Mouse (Mus musculus): ENCODE data around the gene Pdzd7.

The Pdzd7 gene

GRCm38 (mm10) chr19:45007425-45008191 is 37.9 kb downstream of the Pdzd7 start:
- no peak for DNase-seq

- DNase-seq, result no peak
Observed at GRCm38 (mm10) chr19:45007021-45007420, 38.5 kb downstream of the Pdzd7 start.

GRCm38 (mm10) chr19:45005957-45006712 is 39.4 kb downstream of the Pdzd7 start, which contains the start of gene Mrpl43:
Gene Mrpl43, minus strand, starts transcription at chr19:45006442.
- peak; percentile 99 for DNase-seq

GRCm38 (mm10) chr19:45005444-45005843 is 40.1 kb downstream of the Pdzd7 start, which contains the start of gene Twnk:
Gene Twnk, plus strand, starts transcription at chr19:45005663.
- DNase-seq, result peak; percentile 68

GRCm38 (mm10) chr19:45003740-45004516 is 41.6 kb downstream of the Pdzd7 start:
- no peak for DNase-seq

- peak; percentile 42 for DNase-seq
Observed at GRCm38 (mm10) chr19:45002301-45002700, 43.2 kb downstream of the Pdzd7 start.

GRCm38 (mm10) chr19:44999647-45000046 is 45.9 kb downstream of the Pdzd7 start:
- no peak for DNase-seq

- no peak for DNase-seq
Observed at GRCm38 (mm10) chr19:44997786-44998185, 47.7 kb downstream of the Pdzd7 start.

GRCm38 (mm10) chr19:44992712-44993111 is 52.8 kb downstream of the Pdzd7 start:
- DNase-seq, result no peak

GRCm38 (mm10) chr19:44992246-44992645 is 53.3 kb downstream of the Pdzd7 start:
- DNase-seq, result peak; percentile 31

- DNase-seq, result no peak
Observed at GRCm38 (mm10) chr19:44991031-44991430, 54.5 kb downstream of the Pdzd7 start.

GRCm38 (mm10) chr19:44989567-44990495 is 55.7 kb downstream of the Pdzd7 start:
- DNase-seq, result peak; percentile 8

- DNase-seq, result peak; percentile 81
Observed at GRCm38 (mm10) chr19:44988831-44989566, 56.5 kb downstream of the Pdzd7 start, which contains the start of gene Sema4g. Gene Sema4g, plus strand, starts transcription at chr19:44989101.

- no peak for DNase-seq
Observed at GRCm38 (mm10) chr19:44988321-44988720, 57.2 kb downstream of the Pdzd7 start.

GRCm38 (mm10) chr19:44987851-44988250 is 57.7 kb downstream of the Pdzd7 start:
- peak; percentile 2 for DNase-seq

GRCm38 (mm10) chr19:44987004-44987403 is 58.5 kb downstream of the Pdzd7 start:
- DNase-seq, result peak; percentile 6

- peak; percentile 1 for DNase-seq
Observed at GRCm38 (mm10) chr19:44985159-44985988, 60.1 kb downstream of the Pdzd7 start.

- no peak for DNase-seq
Observed at GRCm38 (mm10) chr19:44984420-44984819, 61.1 kb downstream of the Pdzd7 start.

- DNase-seq, result no peak
Observed at GRCm38 (mm10) chr19:44983366-44983765, 62.2 kb downstream of the Pdzd7 start.

GRCm38 (mm10) chr19:44982477-44983115 is 62.9 kb downstream of the Pdzd7 start:
- DNase-seq, result no peak

Data from thymus, postnatal 4 days (tissue).